27 mouse cellular contexts compared by ENCODE assay signal in the genomic region with DNA sequence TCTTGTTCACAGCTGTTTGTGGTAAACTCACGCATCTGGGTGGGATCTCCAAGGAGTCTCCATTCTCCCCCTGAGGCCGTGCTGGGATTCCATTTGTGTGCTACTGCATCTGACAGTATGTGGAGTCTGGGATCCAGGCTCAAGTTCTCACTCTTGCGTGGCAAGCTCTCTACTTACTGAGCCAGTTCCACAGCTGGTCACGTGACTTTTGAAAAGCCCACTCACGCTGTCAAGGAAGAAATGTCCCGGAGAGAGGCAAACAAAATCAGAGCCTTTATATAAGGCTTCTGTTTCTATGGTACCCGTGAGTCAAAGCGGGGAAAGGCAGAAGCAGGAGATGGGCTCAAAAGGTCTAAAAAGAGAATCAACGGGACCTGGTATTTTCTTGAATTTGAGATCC. TPM values are rescaled to one million over a fixed set of nuclear protein-coding genes. Genes with fewer than 3 reads are reported as not detected.
DNase-seq lines count a peak whose midpoint lies in the region; ATAC-seq and TF ChIP-seq lines count a peak whose summit lies in the region.
"Had no signal": no experiment of that assay in that cellular context is flagged by ENCODE, and none has a peak within 500 bp of the region (broad histone marks: within the 10 kb centered on the region; RNA-seq: fewer than 3 reads in every experiment).

No protein-coding gene starts in this region.

- no peak overlapping the region for H3K9ac ChIP-seq in kidney, embryonic 15.5 days
- no peak overlapping the region for H3K9ac ChIP-seq in stomach, postnatal 0 days (ENCODE audit: low read length)
- H3K9ac ChIP-seq: embryonic facial prominence, embryonic 15.5 days; heart, embryonic 13.5 days; liver, embryonic 13.5 days; lung, embryonic 15.5 days; midbrain, embryonic 13.5 days had no signal

- 86% methylated on average over 9 of the region's 9 CpGs for WGBS in kidney, embryonic 15.5 days
- 74% methylated on average over 9 of the region's 9 CpGs for WGBS in stomach, postnatal 0 days

- ATAC-seq in frontal cortex, adult (ENCODE audit: low TSS enrichment): peak; percentile 78
- no peak for ATAC-seq in kidney, embryonic 15.5 days (replicated peaks; ENCODE audit: low FRiP score)
- no peak for ATAC-seq in stomach, postnatal 0 days (ENCODE audit: low FRiP score, low TSS enrichment)
- ATAC-seq: activated CD4-positive, CD25-positive, alpha-beta regulatory T cell, adult 4 months; forebrain, embryonic 14.5 days; hindbrain, postnatal 0 days; midbrain, embryonic 13.5 days had no signal

- no peaks in the 10 kb centered on the region for H3K9me3 ChIP-seq in kidney, embryonic 15.5 days (replicated peaks)
- no peaks in the 10 kb centered on the region for H3K9me3 ChIP-seq in stomach, postnatal 0 days (ENCODE audit: control insufficient read depth, low read length)
- H3K9me3 ChIP-seq: embryonic facial prominence, embryonic 15.5 days; heart, embryonic 13.5 days; liver, embryonic 13.5 days; lung, embryonic 15.5 days; midbrain, embryonic 13.5 days had no signal

- no peak for DNase-seq in frontal cortex, postnatal 25 days (ENCODE audit: low spot score in 2 of 2)
- DNase-seq in left cerebral cortex, postnatal 36 days (ENCODE audit: low spot score in 2 of 2): peak; percentile 7 to 11
- DNase-seq in left cerebral cortex, adult 11 months (ENCODE audit: low spot score): no peak
- DNase-seq in right cerebral cortex, adult 2 months (ENCODE audit: low spot score in 2 of 2): peak; percentile 20 to 39
- no peak for DNase-seq in stomach, postnatal 0 days (ENCODE audit: low spot score)
- DNase-seq: adrenal gland, adult 8-10 months; cerebellum, adult 8-10 months; gastrocnemius, postnatal 14 days; heart, adult 18-20 months; heart, postnatal 14 days; kidney, adult 2 months; kidney, postnatal 14 days; liver, embryonic 13.5 days; lung, postnatal 36 days; thymus, postnatal 36 days had no signal

- intact Hi-C loops in left cerebral cortex, postnatal 36 days (cut with DNase I): no loop called here

- H3K36me3 ChIP-seq in kidney, embryonic 15.5 days: no peaks in the 10 kb centered on the region
- H3K36me3 ChIP-seq in stomach, postnatal 0 days (ENCODE audit: control insufficient read depth, insufficient read depth, low read length): no peaks in the 10 kb centered on the region
- H3K36me3 ChIP-seq: embryonic facial prominence, embryonic 15.5 days; heart, embryonic 13.5 days; liver, embryonic 13.5 days; lung, embryonic 15.5 days; midbrain, embryonic 13.5 days had no signal

- no peak overlapping the region for H3K4me2 ChIP-seq in kidney, embryonic 15.5 days
- H3K4me2 ChIP-seq in stomach, postnatal 0 days (replicated peaks; ENCODE audit: low read depth): no peak overlapping the region
- H3K4me2 ChIP-seq: embryonic facial prominence, embryonic 15.5 days; heart, embryonic 13.5 days; liver, embryonic 13.5 days; lung, embryonic 15.5 days; midbrain, embryonic 13.5 days had no signal

- no peak for TF ChIP-seq EP300 in stomach, postnatal 0 days (optimal IDR thresholded peaks at IDR 0.05)

- no peak for TF ChIP-seq CTCF in stomach, postnatal 0 days (IDR thresholded peaks at IDR 0.05; ENCODE audit: low read depth)

- H3K27ac ChIP-seq in kidney, embryonic 15.5 days: no peak overlapping the region
- H3K27ac ChIP-seq in stomach, postnatal 0 days (replicated peaks): no peak overlapping the region
- H3K27ac ChIP-seq: embryonic facial prominence, embryonic 15.5 days; heart, embryonic 13.5 days; hindbrain, postnatal 0 days; liver, embryonic 13.5 days; lung, embryonic 15.5 days; midbrain, embryonic 13.5 days had no signal

- no peak overlapping the region for H3K4me3 ChIP-seq in kidney, embryonic 15.5 days (replicated peaks)
- H3K4me3 ChIP-seq in stomach, postnatal 0 days (ENCODE audit: low read depth, low read length): no peak overlapping the region
- H3K4me3 ChIP-seq: embryonic facial prominence, embryonic 15.5 days; heart, embryonic 13.5 days; liver, embryonic 13.5 days; lung, embryonic 15.5 days; megakaryocyte, embryonic 14.5 days; midbrain, embryonic 13.5 days had no signal

- H3K4me1 ChIP-seq in kidney, embryonic 15.5 days: no peaks in the 10 kb centered on the region
- H3K4me1 ChIP-seq in stomach, postnatal 0 days (replicated peaks; ENCODE audit: control insufficient read depth, insufficient read depth): no peaks in the 10 kb centered on the region
- H3K4me1 ChIP-seq: embryonic facial prominence, embryonic 15.5 days; heart, embryonic 13.5 days; liver, embryonic 13.5 days; lung, embryonic 15.5 days; megakaryocyte, embryonic 14.5 days; midbrain, embryonic 13.5 days had no signal

- H3K27me3 ChIP-seq in kidney, embryonic 15.5 days: no peaks in the 10 kb centered on the region
- H3K27me3 ChIP-seq in stomach, postnatal 0 days (ENCODE audit: control insufficient read depth, insufficient read depth, low read length): no peaks in the 10 kb centered on the region
- H3K27me3 ChIP-seq: embryonic facial prominence, embryonic 15.5 days; heart, embryonic 13.5 days; liver, embryonic 13.5 days; lung, embryonic 15.5 days; midbrain, embryonic 13.5 days had no signal

RNA-seq across cellular contexts. Expression of gene Gucy2c, which starts 1.2 kb away (rescaled TPM):
- total RNA-seq in left cerebral cortex, postnatal 36 days (2021): under 1 TPM; 0.32 to 0.39 TPM
- polyA plus RNA-seq in kidney, embryonic 15.5 days (2015; fragmentation: Nextera tagmentation; extraction: Ambion mirVana): 0.08 and 0.71 TPM in 2 replicates
- 2.0 and 2.5 TPM in 2 replicates for polyA plus RNA-seq in stomach, postnatal 0 days (2015; fragmentation: Nextera tagmentation; extraction: Ambion mirVana)
- total RNA-seq: gastrocnemius, postnatal 14 days; heart, adult 18-20 months; heart, postnatal 14 days; monocyte, adult 5-6 weeks had no signal
- polyA plus RNA-seq: activated CD4-positive, CD25-positive, alpha-beta regulatory T cell, adult 4 months; hindbrain, embryonic 11.5 days had no signal

RNA-seq across cellular contexts. Expression of gene Hist4h4, which starts 21.5 kb away (rescaled TPM):
- total RNA-seq in left cerebral cortex, postnatal 36 days (2021): 10 to 100 TPM in 1 of 2 experiments, 1 to 10 TPM in 1; 9.2 to 11.7 TPM
- 0.68 and 0.69 TPM in 2 replicates for polyA plus RNA-seq in kidney, embryonic 15.5 days (2015; fragmentation: Nextera tagmentation; extraction: Ambion mirVana)
- polyA plus RNA-seq in stomach, postnatal 0 days (2015; fragmentation: Nextera tagmentation; extraction: Ambion mirVana): 0.59 and 0.68 TPM in 2 replicates

RNA-seq across cellular contexts. Expression of gene H2afj, which starts 25.3 kb away (rescaled TPM):
- 10 to 100 TPM; 55.2 to 67.5 TPM for total RNA-seq in left cerebral cortex, postnatal 36 days (2021)
- 112 and 118 TPM in 2 replicates for polyA plus RNA-seq in kidney, embryonic 15.5 days (2015; fragmentation: Nextera tagmentation; extraction: Ambion mirVana)
- polyA plus RNA-seq in stomach, postnatal 0 days (2015; fragmentation: Nextera tagmentation; extraction: Ambion mirVana): 439 and 445 TPM in 2 replicates

RNA-seq across cellular contexts. Expression of gene BC049715, which starts 44.7 kb away (rescaled TPM):
- 1 to 10 TPM; 3.5 to 4.7 TPM for total RNA-seq in left cerebral cortex, postnatal 36 days (2021)
- polyA plus RNA-seq in kidney, embryonic 15.5 days (2015; fragmentation: Nextera tagmentation; extraction: Ambion mirVana): 2.1 and 2.8 TPM in 2 replicates
- 0.46 and 0.96 TPM in 2 replicates for polyA plus RNA-seq in stomach, postnatal 0 days (2015; fragmentation: Nextera tagmentation; extraction: Ambion mirVana)

RNA-seq across cellular contexts. Expression of gene Wbp11, which starts 45.3 kb away (rescaled TPM):
- 100 to 1,000 TPM; 122 to 125 TPM for total RNA-seq in left cerebral cortex, postnatal 36 days (2021)
- polyA plus RNA-seq in kidney, embryonic 15.5 days (2015; fragmentation: Nextera tagmentation; extraction: Ambion mirVana): 112 and 120 TPM in 2 replicates
- polyA plus RNA-seq in stomach, postnatal 0 days (2015; fragmentation: Nextera tagmentation; extraction: Ambion mirVana): 39.8 and 42.8 TPM in 2 replicates

Comparison
In these comparisons a context has a peak if more than half of its experiments do, and no peak if none do; other contexts are left out.
1. DNase-seq: peak in left cerebral cortex, postnatal 36 days (2 of 2) and right cerebral cortex, adult 2 months (2 of 2); none in frontal cortex, postnatal 25 days (0 of 2), left cerebral cortex, adult 11 months (single experiment) and stomach, postnatal 0 days (single experiment).